Mouse (Mus musculus) limb, embryonic 12.5 days (tissue): Measurements from ENCODE around the gene 1700001O22Rik. TPM values are rescaled to one million over a fixed set of nuclear protein-coding genes. Genes with fewer than 3 reads are reported as not detected.

Experiments used
- ATAC-seq: fragments of 200-750 bp; cut with Nextera tagmentation; 2 replicates; pipeline ENCODE4 v1.8.0; 2017; ENCODE audit warnings: low read depth, moderate TSS enrichment; ENCODE audit not compliant: insufficient number of reproducible peaks, insufficient read depth, low FRiP score, low TSS enrichment
- H3K27ac ChIP-seq: fragments of 300-500 bp; sonication (generic); 2 replicates; pipeline ENCODE4 v1.5.1; 2016; ENCODE audit warnings: mild to moderate bottlenecking, moderate library complexity
- H3K27me3 ChIP-seq: fragments of 300-500 bp; sonication (generic); 2 replicates; pipeline ENCODE4 v1.6.1; 2016; ENCODE audit warnings: mild to moderate bottlenecking, moderate library complexity
- H3K36me3 ChIP-seq: fragments of 300-500 bp; sonication (generic); 2 replicates; pipeline ENCODE4 v1.6.1; 2016; ENCODE audit warnings: mild to moderate bottlenecking, moderate library complexity
- H3K4me1 ChIP-seq: fragments of 300-500 bp; sonication (generic); replicated peaks from 2 replicates; pipeline ENCODE4 v1.6.1; 2016
- H3K4me2 ChIP-seq: fragments of 300-500 bp; sonication (generic); 2 replicates; pipeline ENCODE4 v1.6.1; 2016; ENCODE audit warnings: mild to moderate bottlenecking, moderate library complexity
- H3K4me3 ChIP-seq: fragments of 300-500 bp; sonication (generic); replicated peaks from 2 replicates; pipeline ENCODE4 v1.5.1; 2016; ENCODE audit warnings: mild to moderate bottlenecking
- H3K9ac ChIP-seq: fragments of 300-500 bp; sonication (generic); replicated peaks from 2 replicates; pipeline ENCODE4 v1.6.1; 2016; ENCODE audit warnings: mild to moderate bottlenecking, moderate library complexity
- H3K9me3 ChIP-seq: fragments of 300-500 bp; sonication (generic); 2 replicates; pipeline ENCODE4 v1.6.1; 2016; ENCODE audit warnings: mild to moderate bottlenecking, moderate library complexity
- WGBS: fragments of 180-500 bp; shearing (Covaris S2); methylation state at CpG from one replicate; pipeline ENCODE4 v1.1.7; 2016; 5-methylcytosine and 5-hydroxymethylcytosine counted together
- polyA plus RNA-seq: library from polyadenylated mRNA; unstranded; fragments of >200 nt; fragmentation: Nextera tagmentation; extraction: Ambion mirVana; gene quantifications from 2 replicates; pipeline ENCODE4 v1.2.1, GENCODE M21; 2016

The 1700001O22Rik gene
- polyA plus RNA-seq, 1 experiment from 2014 or later = 5.4 TPM

- H3K4me1 ChIP-seq = peaks cover 36% of the 10 kb centered on the region
- WGBS = 44% methylated on average over 6 of the region's 6 CpGs
- ATAC-seq = no peak
Measured at GRCm38 (mm10) chr2:30760706-30761105, 42.8 kb downstream of the 1700001O22Rik start.

GRCm38 (mm10) chr2:30759858-30760547, 43.5 kb downstream of the 1700001O22Rik start:
- Histone ChIP-seq H3K27ac (peak overlapping the region; percentile 98), H3K27me3 (no peaks in the 10 kb centered on the region), H3K4me2 (no peak overlapping the region), H3K9ac (no peak overlapping the region), H3K4me3 (no peak overlapping the region), H3K9me3 (peaks cover 24% of the 10 kb centered on the region), H3K4me1 (peaks cover 36% of the 10 kb centered on the region), H3K36me3 (no peaks in the 10 kb centered on the region)
- WGBS = 53% methylated on average over 10 of the region's 10 CpGs
- no peak for ATAC-seq

More at GRCm38 (mm10) chr2:30760706-30761105, 42.8 kb downstream of the 1700001O22Rik start:
- no peak overlapping the region for H3K9ac ChIP-seq
- H3K27ac ChIP-seq = no peak overlapping the region
- H3K9me3 ChIP-seq = peaks cover 25% of the 10 kb centered on the region
- no peak overlapping the region for H3K4me2 ChIP-seq
- no peak overlapping the region for H3K4me3 ChIP-seq
- no peaks in the 10 kb centered on the region for H3K27me3 ChIP-seq
- H3K36me3 ChIP-seq = no peaks in the 10 kb centered on the region

GRCm38 (mm10) chr2:30759442-30759841, 44.0 kb downstream of the 1700001O22Rik start:
- 80% methylated on average over 4 of the region's 4 CpGs for WGBS
- Histone ChIP-seq H3K4me1 (peaks cover 36% of the 10 kb centered on the region), H3K27ac (peak overlapping the region; percentile 98), H3K27me3 (no peaks in the 10 kb centered on the region), H3K36me3 (no peaks in the 10 kb centered on the region), H3K9ac (no peak overlapping the region), H3K4me2 (no peak overlapping the region), H3K4me3 (no peak overlapping the region), H3K9me3 (peaks cover 18% of the 10 kb centered on the region)
- no peak for ATAC-seq

GRCm38 (mm10) chr2:30759088-30759374, 44.4 kb downstream of the 1700001O22Rik start:
- Histone ChIP-seq H3K27ac (peak overlapping the region; percentile 98), H3K4me3 (no peak overlapping the region), H3K36me3 (no peaks in the 10 kb centered on the region), H3K27me3 (no peaks in the 10 kb centered on the region), H3K9me3 (peaks cover 17% of the 10 kb centered on the region), H3K9ac (0 out of 2 replicates have a peak overlapping the region, but pooled peaks have one; percentile 23), H3K4me1 (peaks cover 40% of the 10 kb centered on the region), H3K4me2 (peak overlapping the region; percentile 44)
- 47% methylated on average over 4 of the region's 4 CpGs for WGBS
- ATAC-seq = 0 out of 2 replicates have a peak, but pooled peaks have one; percentile 7

GRCm38 (mm10) chr2:30758341-30759087, 44.9 kb downstream of the 1700001O22Rik start:
- Histone ChIP-seq H3K4me2 (peak overlapping the region; percentile 44), H3K27me3 (no peaks in the 10 kb centered on the region), H3K36me3 (no peaks in the 10 kb centered on the region), H3K9me3 (peaks cover 17% of the 10 kb centered on the region), H3K27ac (peak overlapping the region; percentile 98), H3K4me3 (peak overlapping the region; percentile 5; the same call in 1 of the 2 replicates), H3K9ac (0 out of 2 replicates have a peak overlapping the region, but pooled peaks have one; percentile 23), H3K4me1 (peaks cover 45% of the 10 kb centered on the region)
- peak; percentile 92 for ATAC-seq
- 3% methylated on average over 17 of the region's 17 CpGs for WGBS

GRCm38 (mm10) chr2:30756962-30757715, 46.3 kb downstream of the 1700001O22Rik start:
- Histone ChIP-seq H3K36me3 (no peaks in the 10 kb centered on the region), H3K9me3 (peaks cover 9% of the 10 kb centered on the region), H3K4me2 (no peak overlapping the region), H3K27me3 (no peaks in the 10 kb centered on the region), H3K9ac (no peak overlapping the region), H3K4me3 (no peak overlapping the region), H3K27ac (peak overlapping the region; percentile 98; the same call in 1 of the 2 replicates), H3K4me1 (peaks cover 51% of the 10 kb centered on the region)
- 83% methylated on average over 10 of the region's 10 CpGs for WGBS
- no peak for ATAC-seq

- Histone ChIP-seq H3K4me2 (no peak overlapping the region), H3K36me3 (no peaks in the 10 kb centered on the region), H3K27ac (peak overlapping the region; percentile 26; the same call in 1 of the 2 replicates), H3K4me1 (peaks cover 51% of the 10 kb centered on the region), H3K9me3 (peaks cover 8% of the 10 kb centered on the region), H3K4me3 (no peak overlapping the region), H3K9ac (no peak overlapping the region), H3K27me3 (no peaks in the 10 kb centered on the region)
- 92% methylated on average over 6 of the region's 6 CpGs for WGBS
- no peak for ATAC-seq
Measured at GRCm38 (mm10) chr2:30755985-30756765, 47.3 kb downstream of the 1700001O22Rik start.

GRCm38 (mm10) chr2:30754831-30755230, 48.6 kb downstream of the 1700001O22Rik start:
- 77% methylated on average over 3 of the region's 3 CpGs for WGBS

GRCm38 (mm10) chr2:30753219-30753618, 50.2 kb downstream of the 1700001O22Rik start:
- H3K4me2 ChIP-seq = no peak overlapping the region
- H3K9ac ChIP-seq = 0 out of 2 replicates have a peak overlapping the region, but pooled peaks have one; percentile 34
- peak; percentile 26; the same call in 1 of the 2 replicates for ATAC-seq
- H3K27me3 ChIP-seq = no peaks in the 10 kb centered on the region
- peaks cover 8% of the 10 kb centered on the region for H3K9me3 ChIP-seq
- H3K36me3 ChIP-seq = no peaks in the 10 kb centered on the region
- H3K4me3 ChIP-seq = no peak overlapping the region
- 20% methylated on average over 18 of the region's 18 CpGs for WGBS
- H3K27ac ChIP-seq = peak overlapping the region; percentile 81
- H3K4me1 ChIP-seq = peaks cover 28% of the 10 kb centered on the region

More at GRCm38 (mm10) chr2:30754831-30755230, 48.6 kb downstream of the 1700001O22Rik start:
- Histone ChIP-seq H3K36me3 (no peaks in the 10 kb centered on the region), H3K9ac (no peak overlapping the region), H3K27me3 (no peaks in the 10 kb centered on the region), H3K4me2 (no peak overlapping the region), H3K4me1 (peaks cover 45% of the 10 kb centered on the region), H3K27ac (peak overlapping the region; percentile 29; the same call in 1 of the 2 replicates), H3K4me3 (no peak overlapping the region), H3K9me3 (peaks cover 8% of the 10 kb centered on the region)
- no peak for ATAC-seq

GRCm38 (mm10) chr2:30752471-30752870, 51.0 kb downstream of the 1700001O22Rik start:
- Histone ChIP-seq H3K9me3 (peaks cover 8% of the 10 kb centered on the region), H3K27me3 (no peaks in the 10 kb centered on the region), H3K4me3 (no peak overlapping the region), H3K4me2 (no peak overlapping the region), H3K27ac (no peak overlapping the region), H3K36me3 (no peaks in the 10 kb centered on the region), H3K4me1 (peaks cover 21% of the 10 kb centered on the region), H3K9ac (no peak overlapping the region)
- WGBS = 90% methylated on average over 5 of the region's 5 CpGs
- ATAC-seq = no peak
